19 mouse cellular contexts compared by ENCODE assay signal in genomic region chr6:118621866-118622265, GRCm38 (mm10). TPM values are rescaled to one million over a fixed set of nuclear protein-coding genes. Genes with fewer than 3 reads are reported as not detected.
DNase-seq lines count a peak whose midpoint lies in the region; ATAC-seq and TF ChIP-seq lines count a peak whose summit lies in the region.
"Had no signal": no experiment of that assay in that cellular context is flagged by ENCODE, and none has a peak within 500 bp of the region (broad histone marks: within the 10 kb centered on the region; RNA-seq: fewer than 3 reads in every experiment).

No protein-coding gene starts in this region.

- no peak overlapping the region for H3K9ac ChIP-seq in heart, embryonic 13.5 days
- no peak overlapping the region for H3K9ac ChIP-seq in kidney, embryonic 14.5 days (ENCODE audit: low read depth, low read length)
- H3K9ac ChIP-seq: heart, embryonic 15.5 days; hindbrain, embryonic 13.5 days had no signal

- H3K36me3 ChIP-seq in heart, embryonic 13.5 days: peaks cover 62% of the 10 kb centered on the region
- no peaks in the 10 kb centered on the region for H3K36me3 ChIP-seq in kidney, embryonic 14.5 days (ENCODE audit: control insufficient read depth, insufficient read depth, low read length)
- H3K36me3 ChIP-seq: G1E; midbrain, embryonic 10.5 days had no signal

- no peaks in the 10 kb centered on the region for H3K9me3 ChIP-seq in heart, embryonic 13.5 days
- H3K9me3 ChIP-seq in kidney, embryonic 14.5 days (ENCODE audit: control insufficient read depth, low read length): no peaks in the 10 kb centered on the region
- H3K9me3 ChIP-seq: heart, embryonic 15.5 days; hindbrain, embryonic 13.5 days; midbrain, embryonic 10.5 days had no signal

- WGBS in heart, embryonic 13.5 days: 63% methylated on average over 7 of the region's 7 CpGs
- 64% methylated on average over 7 of the region's 7 CpGs for WGBS in kidney, embryonic 14.5 days

- TF ChIP-seq POLR2A in brain, embryonic 14.5 days (IDR thresholded peaks at IDR 0.05; ENCODE audit: borderline replicate concordance, extremely low read depth, insufficient read depth, insufficient read length, poor library complexity, severe bottlenecking): no peak

- no peak overlapping the region for H3K4me3 ChIP-seq in heart, embryonic 13.5 days
- no peak overlapping the region for H3K4me3 ChIP-seq in kidney, embryonic 14.5 days (ENCODE audit: low read length)
- H3K4me3 ChIP-seq: heart, embryonic 15.5 days; hindbrain, embryonic 13.5 days; layer of hippocampus, adult 2 months; midbrain, embryonic 10.5 days had no signal

- no peak for ATAC-seq in heart, embryonic 13.5 days (ENCODE audit: extremely low read depth, insufficient number of reproducible peaks, low FRiP score, low TSS enrichment)
- no peak for ATAC-seq in kidney, embryonic 14.5 days (ENCODE audit: low FRiP score, low TSS enrichment)
- ATAC-seq: activated CD4-positive, CD25-positive, alpha-beta regulatory T cell, adult 4 months had no signal

- no peak for DNase-seq in heart, adult 9 months (ENCODE audit: low spot score in 2 of 2)
- peak; percentile 54 for DNase-seq in 3134 (ENCODE audit: extremely low read depth, insufficient read length, low spot score)
- peak; percentile 89 for DNase-seq in 416B (ENCODE audit: low read depth)
- DNase-seq in brain, embryonic 14.5 days (ENCODE audit: low read depth): peak; percentile 61
- no peak for DNase-seq in frontal cortex, postnatal 14 days (ENCODE audit: low spot score in 2 of 2)
- no peak for DNase-seq in T-cell, adult 2 months (ENCODE audit: low spot score)
- DNase-seq: embryo, embryonic 11 days; gastrocnemius, postnatal 14 days; kidney, adult 2 months; left cerebral cortex, postnatal 4 days; lung, adult 2 months had no signal

- no peak overlapping the region for H3K27ac ChIP-seq in heart, embryonic 13.5 days (replicated peaks)
- H3K27ac ChIP-seq in kidney, embryonic 14.5 days (ENCODE audit: low read depth, low read length): no peak overlapping the region
- H3K27ac ChIP-seq: heart, embryonic 15.5 days; hindbrain, embryonic 13.5 days; layer of hippocampus, adult 2 months; midbrain, embryonic 10.5 days had no signal

- no peaks in the 10 kb centered on the region for H3K4me1 ChIP-seq in heart, embryonic 13.5 days
- no peaks in the 10 kb centered on the region for H3K4me1 ChIP-seq in kidney, embryonic 14.5 days (ENCODE audit: control insufficient read depth, insufficient read depth, low read length)
- H3K4me1 ChIP-seq: heart, embryonic 15.5 days; hindbrain, embryonic 13.5 days; midbrain, embryonic 10.5 days had no signal

- H3K27me3 ChIP-seq in heart, embryonic 13.5 days (replicated peaks): no peaks in the 10 kb centered on the region
- no peaks in the 10 kb centered on the region for H3K27me3 ChIP-seq in kidney, embryonic 14.5 days (ENCODE audit: control insufficient read depth, insufficient read depth, low read length)
- H3K27me3 ChIP-seq: heart, embryonic 15.5 days had no signal

- no peak for TF ChIP-seq CTCF in brain, embryonic 14.5 days (IDR thresholded peaks at IDR 0.05; ENCODE audit: borderline replicate concordance, extremely low read depth, insufficient read depth, insufficient read length)

- peak overlapping the region; percentile 21; the same call in 1 of the 2 replicates for H3K4me2 ChIP-seq in heart, embryonic 13.5 days
- no peak overlapping the region for H3K4me2 ChIP-seq in kidney, embryonic 14.5 days (replicated peaks; ENCODE audit: low read depth, low read length)
- H3K4me2 ChIP-seq: heart, embryonic 15.5 days; hindbrain, embryonic 13.5 days had no signal

RNA-seq across cellular contexts. Expression of gene Ankrd26, which starts 59.8 kb away (rescaled TPM):
- polyA plus RNA-seq in heart, embryonic 13.5 days (2015; fragmentation: Nextera tagmentation; extraction: Ambion mirVana): 8.0 and 10.0 TPM in 2 replicates
- polyA plus RNA-seq in brain, embryonic 14.5 days (2012; rRNA removed): 10.5 and 11.3 TPM in 2 replicates
- polyA plus RNA-seq in kidney, embryonic 14.5 days (2014; fragmentation: Nextera tagmentation; extraction: Ambion mirVana): 14.8 and 16.1 TPM in 2 replicates

Comparison
In these comparisons a context has a peak if more than half of its experiments do, and no peak if none do; other contexts are left out.
1. DNase-seq: peak in 3134 (single experiment), 416B (single experiment) and brain, embryonic 14.5 days (single experiment); none in heart, adult 9 months (0 of 2), frontal cortex, postnatal 14 days (0 of 2) and T-cell, adult 2 months (single experiment).